Mouse (Mus musculus): ENCODE measurements at regions not wholly inside any gene's neighbourhood (a gene's known extent, or its start where the extent isn't known, plus 50 kb on each side); places are given as distances from the start of the nearest gene placed in this dataset.

GRCm38 (mm10) chr3:131799774-131800173 lies 235.2 kb downstream of the Papss1 start:
- no peak for DNase-seq (ENCODE audit: low spot score)

GRCm38 (mm10) chr3:131801551-131801950 lies 237.0 kb downstream of the Papss1 start:
- no peak for DNase-seq (ENCODE audit: low spot score)

- DNase-seq (ENCODE audit: low spot score): no peak
Observed at GRCm38 (mm10) chr3:131802841-131803240, 238.3 kb downstream of the Papss1 start.

GRCm38 (mm10) chr3:131808127-131808526 lies 243.6 kb downstream of the Papss1 start:
- no peak for DNase-seq (ENCODE audit: low spot score)

- DNase-seq (ENCODE audit: low spot score): no peak
Observed at GRCm38 (mm10) chr3:131812968-131813367, 248.4 kb downstream of the Papss1 start.

GRCm38 (mm10) chr3:131818806-131819205 lies 254.2 kb downstream of the Papss1 start:
- DNase-seq (ENCODE audit: low spot score): no peak

- no peak for DNase-seq (ENCODE audit: low spot score)
Observed at GRCm38 (mm10) chr3:131857442-131857841, 227.7 kb upstream of the Dkk2 start.

GRCm38 (mm10) chr3:131859083-131859482 lies 226.0 kb upstream of the Dkk2 start:
- DNase-seq (ENCODE audit: low spot score): no peak

- no peak for DNase-seq (ENCODE audit: low spot score)
Observed at GRCm38 (mm10) chr3:131865106-131865505, 220.0 kb upstream of the Dkk2 start.

GRCm38 (mm10) chr3:131867266-131867665 lies 217.8 kb upstream of the Dkk2 start:
- no peak for DNase-seq (ENCODE audit: low spot score)

- no peak for DNase-seq (ENCODE audit: low spot score)
Observed at GRCm38 (mm10) chr3:131868219-131868964, 216.7 kb upstream of the Dkk2 start.

- DNase-seq (ENCODE audit: low spot score): no peak
Observed at GRCm38 (mm10) chr3:131869306-131869705, 215.8 kb upstream of the Dkk2 start.

GRCm38 (mm10) chr3:131882667-131883066 lies 202.4 kb upstream of the Dkk2 start:
- no peak for DNase-seq (ENCODE audit: low spot score)

- peak; percentile 6 for DNase-seq (ENCODE audit: low spot score)
Observed at GRCm38 (mm10) chr3:131886470-131886869, 198.6 kb upstream of the Dkk2 start.

- no peak for DNase-seq (ENCODE audit: low spot score)
Observed at GRCm38 (mm10) chr3:131886984-131887383, 198.1 kb upstream of the Dkk2 start.

GRCm38 (mm10) chr3:131887670-131888069 lies 197.4 kb upstream of the Dkk2 start:
- DNase-seq (ENCODE audit: low spot score): no peak

GRCm38 (mm10) chr3:131891941-131892340 lies 193.2 kb upstream of the Dkk2 start:
- no peak for DNase-seq (ENCODE audit: low spot score)

GRCm38 (mm10) chr3:131893061-131893804 lies 191.9 kb upstream of the Dkk2 start:
- no peak for DNase-seq (ENCODE audit: low spot score)

- DNase-seq (ENCODE audit: low spot score): no peak
Observed at GRCm38 (mm10) chr3:131895057-131895456, 190.0 kb upstream of the Dkk2 start.

- no peak for DNase-seq (ENCODE audit: low spot score)
Observed at GRCm38 (mm10) chr3:131913534-131913933, 171.6 kb upstream of the Dkk2 start.

GRCm38 (mm10) chr3:131914372-131914771 lies 170.7 kb upstream of the Dkk2 start:
- no peak for DNase-seq (ENCODE audit: low spot score)

- DNase-seq (ENCODE audit: low spot score): no peak
Observed at GRCm38 (mm10) chr3:131914997-131915396, 170.1 kb upstream of the Dkk2 start.

Data from thymus, postnatal 0 days (tissue).